9 mouse cellular contexts compared by ENCODE assay signal in the genomic region with DNA sequence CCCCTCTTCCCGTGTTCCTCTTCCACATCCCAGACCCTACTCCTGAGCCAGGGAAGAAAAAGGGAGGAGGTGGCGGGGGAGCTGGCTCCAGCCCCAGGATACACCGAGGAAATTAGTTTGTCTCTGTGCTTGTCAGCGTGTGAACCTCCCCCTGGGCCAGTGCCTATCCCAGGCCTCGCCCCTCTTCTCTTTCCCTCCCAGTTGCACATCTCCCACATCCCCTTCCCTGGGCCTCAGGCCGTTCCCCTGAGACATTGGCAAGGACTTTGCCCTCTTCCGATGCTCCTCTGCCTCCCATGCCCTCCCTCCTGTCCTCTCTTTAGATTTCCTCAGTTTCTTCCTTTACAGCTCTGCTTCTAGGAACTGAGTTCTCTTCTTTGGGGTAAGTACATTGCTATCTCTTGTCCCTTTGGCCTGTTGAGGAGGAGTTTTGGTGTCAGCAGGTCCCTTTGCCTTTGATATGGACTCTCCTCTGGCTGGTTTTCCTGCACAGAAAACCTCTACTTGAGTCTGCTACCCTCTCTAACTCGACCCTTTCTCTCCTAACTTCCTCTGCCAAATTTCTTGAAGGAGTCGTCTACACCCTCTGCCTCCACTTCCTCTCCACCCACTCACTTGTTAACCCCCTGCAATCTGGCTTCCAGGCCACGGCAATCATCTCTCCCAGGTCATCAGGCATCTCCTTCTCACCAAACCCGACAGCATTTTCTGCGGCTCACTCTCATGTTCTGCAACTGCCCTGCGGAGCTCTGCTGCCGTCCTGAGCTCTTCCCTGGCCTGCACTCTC. TPM values are rescaled to one million over a fixed set of nuclear protein-coding genes. Genes with fewer than 3 reads are reported as not detected.
A peak's percentile ranks its signal among the peaks of the same experiment; 100 is the strongest.
DNase-seq lines count a peak whose midpoint lies in the region; ATAC-seq and TF ChIP-seq lines count a peak whose summit lies in the region.
"Had no signal": no experiment of that assay in that cellular context is flagged by ENCODE, and none has a peak within 500 bp of the region (broad histone marks: within the 10 kb centered on the region; RNA-seq: fewer than 3 reads in every experiment).

No protein-coding gene starts in this region.

- peak overlapping the region; percentile 33 for H3K4me2 ChIP-seq in lung, embryonic 14.5 days

- H3K36me3 ChIP-seq in heart, embryonic 10.5 days: peaks cover 12% of the 10 kb centered on the region; the same call in 1 of the 2 replicates
- peaks cover 0 to 32% of the 10 kb centered on the region in 2 experiments; a peak in 2 of 4 replicates for H3K36me3 ChIP-seq in MEL (ENCODE audit: control insufficient read depth in 1 of 2, insufficient read depth in 2 of 2, low read length in 2 of 2)
- H3K36me3 ChIP-seq in lung, embryonic 14.5 days (ENCODE audit: insufficient read depth): no peaks in the 10 kb centered on the region

- ATAC-seq in inflammation-experienced regulatory T-cells, adult 6 months: peak; percentile 38
- ATAC-seq in lung, embryonic 14.5 days (ENCODE audit: insufficient read depth): peak; percentile 63
- ATAC-seq in erythroblast, adult 5-6 weeks (replicated peaks; ENCODE audit: low FRiP score, poor library complexity, severe bottlenecking): no peak

- TF ChIP-seq CTCF in MEL (IDR thresholded peaks at IDR 0.05 in 2 of 3, conservative IDR thresholded peaks at IDR 0.05 in 1 of 3; ENCODE audit: control insufficient read depth in 1 of 3, insufficient read depth in 1 of 3, low read depth in 2 of 3, low read length in 3 of 3, poor library complexity in 1 of 3, severe bottlenecking in 1 of 3): no peak
- TF ChIP-seq CTCF in lung, embryonic 14.5 days (IDR thresholded peaks at IDR 0.05; ENCODE audit: low read depth): no peak

- peak overlapping the region; percentile 50 for H3K9ac ChIP-seq in MEL (ENCODE audit: control insufficient read depth, low read depth, low read length, poor library complexity, severe bottlenecking)
- peak overlapping the region; percentile 0; the same call in 1 of the 2 replicates for H3K9ac ChIP-seq in lung, embryonic 14.5 days

- H3K79me2 ChIP-seq in MEL (ENCODE audit: control insufficient read depth, insufficient read depth, low read length, poor library complexity): no peaks in the 10 kb centered on the region; the same call in 1 of the 2 replicates

- peak in 1 of 2 experiments; percentile 67; a peak in 2 of 4 replicates for TF ChIP-seq POLR2A in MEL (IDR thresholded peaks at IDR 0.05; ENCODE audit: control insufficient read depth in 1 of 2, insufficient read depth in 1 of 2, low read depth in 1 of 2, low read length in 2 of 2, poor library complexity in 1 of 2)

- intact Hi-C loops in heart, postnatal 25 days (cut with DNase I): no loop called here
- intact Hi-C loops in left cerebral cortex, postnatal 4 days (cut with DNase I): no loop called here

- WGBS in heart, embryonic 10.5 days: 36% methylated on average over 14 of the region's 14 CpGs
- 24% methylated on average over 14 of the region's 14 CpGs for WGBS in lung, embryonic 14.5 days

- 0 out of 2 replicates have a peak overlapping the region, but pooled peaks have one; percentile 8 for H3K4me3 ChIP-seq in heart, embryonic 10.5 days
- peak overlapping the region; percentile 22 to 24; a peak in 3 of 4 replicates for H3K4me3 ChIP-seq in MEL (ENCODE audit: control insufficient read depth in 1 of 2, insufficient read depth in 1 of 2, low read depth in 2 of 2, low read length in 2 of 2)
- H3K4me3 ChIP-seq in lung, embryonic 14.5 days (ENCODE audit: low read depth, low read length): no peak overlapping the region
- H3K4me3 ChIP-seq: erythroblast, embryonic 14.5 days had no signal

- DNase-seq in heart, embryonic 10.5 days (ENCODE audit: low spot score): no peak
- no peak for DNase-seq in heart, postnatal 25 days (ENCODE audit: low spot score)
- peak; percentile 79 for DNase-seq in MEL (ENCODE audit: low read depth, low spot score)
- DNase-seq in lung, embryonic 14.5 days: peak; percentile 64
- no peak for DNase-seq in left cerebral cortex, postnatal 4 days
- DNase-seq in cerebellum, adult 11-12 months: no peak

- H3K27ac ChIP-seq in heart, embryonic 10.5 days: peak overlapping the region; percentile 63
- H3K27ac ChIP-seq in MEL (ENCODE audit: control insufficient read depth, low read depth, low read length): peak overlapping the region; percentile 84
- peak overlapping the region; percentile 44; the same call in 1 of the 2 replicates for H3K27ac ChIP-seq in lung, embryonic 14.5 days (ENCODE audit: low read depth)

- H3K4me1 ChIP-seq in heart, embryonic 10.5 days: peaks cover 43% of the 10 kb centered on the region
- H3K4me1 ChIP-seq in MEL (ENCODE audit: control insufficient read depth in 1 of 2, insufficient read depth in 2 of 2, low read length in 2 of 2): peaks cover 16 to 36% of the 10 kb centered on the region in 2 experiments
- H3K4me1 ChIP-seq in lung, embryonic 14.5 days (ENCODE audit: insufficient read depth): peaks cover 40% of the 10 kb centered on the region

- no peaks in the 10 kb centered on the region for H3K9me3 ChIP-seq in heart, embryonic 10.5 days
- no peaks in the 10 kb centered on the region for H3K9me3 ChIP-seq in MEL (replicated peaks; ENCODE audit: insufficient read depth, low read length)
- no peaks in the 10 kb centered on the region for H3K9me3 ChIP-seq in lung, embryonic 14.5 days (ENCODE audit: low read depth, low read length)

- no peak for TF ChIP-seq RAD21 in MEL (IDR thresholded peaks at IDR 0.05; ENCODE audit: low read depth, low read length)

- peaks cover 53% of the 10 kb centered on the region for H3K27me3 ChIP-seq in heart, embryonic 10.5 days (ENCODE audit: insufficient read depth, poor library complexity, severe bottlenecking)
- H3K27me3 ChIP-seq in MEL (ENCODE audit: control insufficient read depth in 1 of 2, insufficient read depth in 2 of 2, low read length in 2 of 2): no peaks in the 10 kb centered on the region; a peak in 1 of 4 replicates
- no peaks in the 10 kb centered on the region for H3K27me3 ChIP-seq in lung, embryonic 14.5 days (ENCODE audit: insufficient read depth, low read length)

- peak; percentile 50 to 58; a peak in 2 of 4 replicates for TF ChIP-seq EP300 in MEL (IDR thresholded peaks at IDR 0.05; ENCODE audit: low read depth in 1 of 2, low read length in 2 of 2)

RNA-seq across cellular contexts. Expression of gene AC109138.7, which starts 7.0 kb away (rescaled TPM):
- not detected in 2 replicates for polyA plus RNA-seq in heart, embryonic 10.5 days (2016; fragmentation: Nextera tagmentation; extraction: Ambion mirVana)
- not detected for total RNA-seq in heart, postnatal 25 days (2021)
- not detected in 2 replicates for total RNA-seq in MEL (2012; rRNA removed)
- not detected for polyA plus RNA-seq in MEL (2012; ENCODE audit: insufficient read depth in 1 of 2, insufficient read length in 2 of 2, low read depth in 1 of 2, low replicate concordance in 2 of 2, missing spikeins in 1 of 2)
- not detected for polyA plus RNA-seq in inflammation-experienced regulatory T-cells, adult 6 months (2017; shearing (Covaris generic))
- not detected in 2 replicates for polyA plus RNA-seq in lung, embryonic 14.5 days (2014; fragmentation: Nextera tagmentation; extraction: Ambion mirVana)
- not detected for total RNA-seq in left cerebral cortex, postnatal 4 days (2021)
- not detected in 2 replicates for total RNA-seq in erythroblast, adult 5-6 weeks (2015; ENCODE audit: low replicate concordance)
- not detected in 2 replicates for total RNA-seq in erythroblast, adult 5-6 weeks (2017; ENCODE audit: low replicate concordance)
- polyA plus RNA-seq: erythroblast, embryonic 14.5 days had no signal

RNA-seq across cellular contexts. Expression of gene Clcf1, which starts 7.1 kb away (rescaled TPM):
- 2.1 and 3.4 TPM in 2 replicates for polyA plus RNA-seq in heart, embryonic 10.5 days (2016; fragmentation: Nextera tagmentation; extraction: Ambion mirVana)
- total RNA-seq in heart, postnatal 25 days (2021): 1 to 10 TPM in 1 of 2 experiments, under 1 TPM in 1; 0.94 to 2.0 TPM
- 0.13 and 0.42 TPM in 2 replicates for total RNA-seq in MEL (2012; rRNA removed)
- 1 to 10 TPM in 1 of 2 experiments, not detected in 1; 2.3 TPM for polyA plus RNA-seq in MEL (2012; ENCODE audit: insufficient read depth in 1 of 2, insufficient read length in 2 of 2, low read depth in 1 of 2, low replicate concordance in 2 of 2, missing spikeins in 1 of 2)
- 10 to 100 TPM; 13.4 to 51.6 (median 33.9) TPM for polyA plus RNA-seq in inflammation-experienced regulatory T-cells, adult 6 months (2017; shearing (Covaris generic))
- 4.4 and 5.0 TPM in 2 replicates for polyA plus RNA-seq in lung, embryonic 14.5 days (2014; fragmentation: Nextera tagmentation; extraction: Ambion mirVana)
- total RNA-seq in left cerebral cortex, postnatal 4 days (2021): 1 to 10 TPM; 1.2 to 1.3 TPM
- 0.38 TPM in 1 of 2 replicates, not detected in the other for total RNA-seq in erythroblast, adult 5-6 weeks (2015; ENCODE audit: low replicate concordance)
- total RNA-seq in erythroblast, adult 5-6 weeks (2017; ENCODE audit: low replicate concordance): not detected in 2 replicates
- polyA plus RNA-seq: erythroblast, embryonic 14.5 days had no signal

RNA-seq across cellular contexts. Expression of gene Pold4, which starts 10.5 kb away (rescaled TPM):
- 15.5 and 18.7 TPM in 2 replicates for polyA plus RNA-seq in heart, embryonic 10.5 days (2016; fragmentation: Nextera tagmentation; extraction: Ambion mirVana)
- 10 to 100 TPM in 1 of 2 experiments, 1 to 10 TPM in 1; 9.7 to 11.1 TPM for total RNA-seq in heart, postnatal 25 days (2021)
- 18.5 and 21.1 TPM in 2 replicates for total RNA-seq in MEL (2012; rRNA removed)
- 10 to 100 TPM in 1 of 2 experiments, not detected in 1; 40.4 TPM for polyA plus RNA-seq in MEL (2012; ENCODE audit: insufficient read depth in 1 of 2, insufficient read length in 2 of 2, low read depth in 1 of 2, low replicate concordance in 2 of 2, missing spikeins in 1 of 2)
- polyA plus RNA-seq in inflammation-experienced regulatory T-cells, adult 6 months (2017; shearing (Covaris generic)): 100 to 1,000 TPM in 2 of 3 experiments, 10 to 100 TPM in 1; 96.4 to 134 (median 118) TPM
- polyA plus RNA-seq in lung, embryonic 14.5 days (2014; fragmentation: Nextera tagmentation; extraction: Ambion mirVana): 22.6 and 22.8 TPM in 2 replicates
- 10 to 100 TPM; 11.3 to 11.9 TPM for total RNA-seq in left cerebral cortex, postnatal 4 days (2021)
- 23.6 and 25.4 TPM in 2 replicates for total RNA-seq in erythroblast, adult 5-6 weeks (2015; ENCODE audit: low replicate concordance)
- 8.8 and 30.3 TPM in 2 replicates for total RNA-seq in erythroblast, adult 5-6 weeks (2017; ENCODE audit: low replicate concordance)

RNA-seq across cellular contexts. Expression of gene Rad9a, which starts 19.7 kb away (rescaled TPM):
- polyA plus RNA-seq in heart, embryonic 10.5 days (2016; fragmentation: Nextera tagmentation; extraction: Ambion mirVana): 33.0 and 40.0 TPM in 2 replicates
- total RNA-seq in heart, postnatal 25 days (2021): 1 to 10 TPM; 5.3 to 5.8 TPM
- 20.5 and 21.3 TPM in 2 replicates for total RNA-seq in MEL (2012; rRNA removed)
- polyA plus RNA-seq in MEL (2012; ENCODE audit: insufficient read depth in 1 of 2, insufficient read length in 2 of 2, low read depth in 1 of 2, low replicate concordance in 2 of 2, missing spikeins in 1 of 2): 10 to 100 TPM in 1 of 2 experiments, not detected in 1; 37.9 TPM
- 10 to 100 TPM; 43.6 to 63.0 (median 59.1) TPM for polyA plus RNA-seq in inflammation-experienced regulatory T-cells, adult 6 months (2017; shearing (Covaris generic))
- polyA plus RNA-seq in lung, embryonic 14.5 days (2014; fragmentation: Nextera tagmentation; extraction: Ambion mirVana): 42.1 and 47.4 TPM in 2 replicates
- total RNA-seq in left cerebral cortex, postnatal 4 days (2021): 10 to 100 TPM in 1 of 2 experiments, 1 to 10 TPM in 1; 9.8 to 10.6 TPM
- 12.7 and 23.2 TPM in 2 replicates for total RNA-seq in erythroblast, adult 5-6 weeks (2015; ENCODE audit: low replicate concordance)
- 9.1 and 15.7 TPM in 2 replicates for total RNA-seq in erythroblast, adult 5-6 weeks (2017; ENCODE audit: low replicate concordance)

RNA-seq across cellular contexts. Expression of gene Ppp1ca, which starts 29.3 kb away (rescaled TPM):
- polyA plus RNA-seq in heart, embryonic 10.5 days (2016; fragmentation: Nextera tagmentation; extraction: Ambion mirVana): 876 and 946 TPM in 2 replicates
- total RNA-seq in heart, postnatal 25 days (2021): 100 to 1,000 TPM; 337 TPM
- 437 and 453 TPM in 2 replicates for total RNA-seq in MEL (2012; rRNA removed)
- polyA plus RNA-seq in MEL (2012; ENCODE audit: insufficient read depth in 1 of 2, insufficient read length in 2 of 2, low read depth in 1 of 2, low replicate concordance in 2 of 2, missing spikeins in 1 of 2): 100 to 1,000 TPM; 455 to 505 TPM
- polyA plus RNA-seq in inflammation-experienced regulatory T-cells, adult 6 months (2017; shearing (Covaris generic)): 1,000 to 10,000 TPM in 1 of 3 experiments, 100 to 1,000 TPM in 2; 808 to 1,210 (median 823) TPM
- polyA plus RNA-seq in lung, embryonic 14.5 days (2014; fragmentation: Nextera tagmentation; extraction: Ambion mirVana): 960 and 994 TPM in 2 replicates
- total RNA-seq in left cerebral cortex, postnatal 4 days (2021): 100 to 1,000 TPM; 318 to 333 TPM
- total RNA-seq in erythroblast, adult 5-6 weeks (2015; ENCODE audit: low replicate concordance): 100 and 139 TPM in 2 replicates
- total RNA-seq in erythroblast, adult 5-6 weeks (2017; ENCODE audit: low replicate concordance): 131 and 151 TPM in 2 replicates

Comparison
In these comparisons a context has a peak if more than half of its experiments do, and no peak if none do; other contexts are left out.
1. DNase-seq: peak in MEL (single experiment) and lung, embryonic 14.5 days (single experiment); none in heart, embryonic 10.5 days (single experiment), heart, postnatal 25 days (single experiment), left cerebral cortex, postnatal 4 days (single experiment) and cerebellum, adult 11-12 months (single experiment).
2. Peak in every context shown above with its lines, with median percentiles within 50 percentile points of each other: H3K27ac ChIP-seq.